Mouse (Mus musculus) megakaryocyte, embryonic 14.5 days (primary cell): Measurements from ENCODE around the gene Foxo3.

Experiments used
- FLI1 ChIP-seq: IDR thresholded peaks from 2 replicates; pipeline ENCODE4 v1.6.1; 2012; ENCODE audit warnings: low read length, inconsistent platforms, mixed read lengths
- GATA1 ChIP-seq: IDR thresholded peaks from 3 replicates; pipeline ENCODE4 v1.6.1; 2012; ENCODE audit warnings: mixed read lengths, low read length, inconsistent platforms, borderline replicate concordance

DNA sequence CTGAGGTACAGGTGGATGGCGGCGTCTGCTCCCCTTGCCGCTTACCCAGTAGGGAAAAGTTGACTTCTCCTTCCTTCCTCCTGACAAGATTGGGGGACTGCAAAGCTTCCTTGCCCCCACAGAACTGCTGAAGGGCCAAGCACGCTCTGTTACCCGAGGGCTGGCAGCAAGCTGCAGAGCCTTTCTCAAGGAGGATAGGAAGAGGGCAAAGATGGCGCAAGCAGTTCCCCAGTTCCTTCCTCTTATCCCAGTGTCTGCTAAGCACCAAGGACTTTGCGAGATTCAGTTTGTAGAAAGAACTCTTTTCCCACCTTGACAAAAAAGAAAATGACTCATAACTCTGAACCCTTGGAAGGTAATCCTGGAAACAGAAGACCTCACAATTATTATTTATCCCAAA is 18.6 kb downstream of the Foxo3 start:
- TF ChIP-seq FLI1 (no peak), GATA1 (no peak)
